ENCODE assay signal across 8 mouse cellular contexts in genomic region chr17:25221821-25222503, GRCm38 (mm10). TPM values are rescaled to one million over a fixed set of nuclear protein-coding genes. Genes with fewer than 3 reads are reported as not detected.
DNase-seq lines count a peak whose midpoint lies in the region; ATAC-seq and TF ChIP-seq lines count a peak whose summit lies in the region.

No protein-coding gene starts in this region.

- DNase-seq in ZHBTc4 (ENCODE audit: low read depth, low spot score) = peak; percentile 84
- DNase-seq in cerebellum, postnatal 4 days (ENCODE audit: low spot score in 2 of 2) = peak; percentile 42 to 43
- DNase-seq in kidney, postnatal 14 days = peak; percentile 82
- DNase-seq in urinary bladder, postnatal 25 days (ENCODE audit: low spot score) = peak; percentile 63

- H3K4me2 ChIP-seq in heart, embryonic 15.5 days = peak overlapping the region; percentile 85
- peak overlapping the region; percentile 77 for H3K4me2 ChIP-seq in lung, embryonic 15.5 days

- ATAC-seq in heart, embryonic 15.5 days (replicated peaks; ENCODE audit: insufficient number of reproducible peaks, insufficient read depth, low FRiP score, low read depth) = peak; percentile 80
- ATAC-seq in lung, embryonic 15.5 days (ENCODE audit: borderline replicate concordance, extremely low read depth, low FRiP score, low TSS enrichment) = peak; percentile 85

- H3K79me3 ChIP-seq in C2C12 (ENCODE audit: low read depth) = no peaks in the 10 kb centered on the region

- H3K79me2 ChIP-seq in C2C12 (ENCODE audit: control insufficient read depth, insufficient read depth) = no peaks in the 10 kb centered on the region

- H3K9me3 ChIP-seq in heart, embryonic 15.5 days (replicated peaks) = no peaks in the 10 kb centered on the region
- H3K9me3 ChIP-seq in lung, embryonic 15.5 days = no peaks in the 10 kb centered on the region

- no peak overlapping the region for H3ac ChIP-seq in C2C12 (ENCODE audit: control insufficient read depth, insufficient read length, low read depth)

- peaks cover 12% of the 10 kb centered on the region for H3K4me1 ChIP-seq in heart, embryonic 15.5 days (replicated peaks)
- H3K4me1 ChIP-seq in lung, embryonic 15.5 days = no peaks in the 10 kb centered on the region; the same call in 1 of the 2 replicates
- H3K4me1 ChIP-seq in olfactory bulb, adult 2 months (ENCODE audit: control insufficient read depth, insufficient read depth, low read length) = peaks cover 15% of the 10 kb centered on the region

- peak overlapping the region; percentile 15; the same call in 1 of the 2 replicates for H3K27ac ChIP-seq in heart, embryonic 15.5 days
- no peak overlapping the region for H3K27ac ChIP-seq in lung, embryonic 15.5 days
- peak overlapping the region; percentile 74 for H3K27ac ChIP-seq in olfactory bulb, adult 2 months (ENCODE audit: insufficient read depth, low read depth, low read length)

- no peaks in the 10 kb centered on the region for H3K36me3 ChIP-seq in C2C12 (ENCODE audit: control insufficient read depth, insufficient read depth)
- H3K36me3 ChIP-seq in heart, embryonic 15.5 days = peaks cover 24% of the 10 kb centered on the region
- H3K36me3 ChIP-seq in lung, embryonic 15.5 days = peaks cover 18% of the 10 kb centered on the region; the same call in 1 of the 2 replicates

- 2% methylated on average over 26 of the region's 30 CpGs for WGBS in heart, embryonic 15.5 days
- WGBS in lung, embryonic 15.5 days = 3% methylated on average over 23 of the region's 30 CpGs
- WGBS in olfactory bulb, adult 2 months = 1% methylated on average over 27 of the region's 30 CpGs

- TF ChIP-seq POLR2A in olfactory bulb, adult 2 months (IDR thresholded peaks at IDR 0.05; ENCODE audit: insufficient read depth, low read depth, low read length) = no peak

- TF ChIP-seq CTCF in C2C12 (IDR thresholded peaks at IDR 0.05; ENCODE audit: control insufficient read depth, insufficient read depth, insufficient read length) = no peak
- no peak for TF ChIP-seq CTCF in olfactory bulb, adult 2 months (IDR thresholded peaks at IDR 0.05; ENCODE audit: insufficient read depth, low read depth, low read length)

- H3K27me3 ChIP-seq in C2C12 (ENCODE audit: control insufficient read depth, insufficient read depth, insufficient read length) = no peaks in the 10 kb centered on the region
- no peaks in the 10 kb centered on the region for H3K27me3 ChIP-seq in heart, embryonic 15.5 days
- no peaks in the 10 kb centered on the region for H3K27me3 ChIP-seq in lung, embryonic 15.5 days

- H3K4me3 ChIP-seq in C2C12 (ENCODE audit: insufficient read depth, poor library complexity, severe bottlenecking) = peak overlapping the region; percentile 14
- H3K4me3 ChIP-seq in heart, embryonic 15.5 days = peak overlapping the region; percentile 50
- peak overlapping the region; percentile 41 for H3K4me3 ChIP-seq in lung, embryonic 15.5 days
- H3K4me3 ChIP-seq in olfactory bulb, adult 2 months (ENCODE audit: insufficient read depth, low read depth, low read length) = peak overlapping the region; percentile 47

- H3K9ac ChIP-seq in heart, embryonic 15.5 days = peak overlapping the region; percentile 55
- H3K9ac ChIP-seq in lung, embryonic 15.5 days = peak overlapping the region; percentile 36; the same call in 1 of the 2 replicates

TF ChIP-seq in C2C12, 6 proteins besides CTCF, POLR2A, EP300 and RAD21:
- TF ChIP-seq MAX (IDR thresholded peaks at IDR 0.05) (no peak), FOSL1 (IDR thresholded peaks at IDR 0.05; ENCODE audit: insufficient read depth, low read length, poor library complexity, severe bottlenecking) (no peak), MYOG (IDR thresholded peaks at IDR 0.05; ENCODE audit: control insufficient read depth, extremely low read depth, insufficient read length) (no peak), MYOD1 (IDR thresholded peaks at IDR 0.05; ENCODE audit: control insufficient read depth, insufficient read length, low read depth) (no peak), USF1 (IDR thresholded peaks at IDR 0.05; ENCODE audit: low read depth) (no peak), CEBPB (IDR thresholded peaks at IDR 0.05; ENCODE audit: low read depth) (no peak)

RNA-seq across cellular contexts. Expression of gene Gnptg, which starts 18.0 kb away (rescaled TPM):
- 22.7 TPM for polyA plus RNA-seq in C2C12 (2012; fragmentation: generic; extraction: Trizol)
- polyA plus RNA-seq in heart, embryonic 15.5 days (2015; fragmentation: Nextera tagmentation; extraction: Ambion mirVana) = 20.4 and 27.1 TPM in 2 replicates
- polyA plus RNA-seq in lung, embryonic 15.5 days (2015; fragmentation: Nextera tagmentation; extraction: Ambion mirVana) = 43.3 and 47.2 TPM in 2 replicates
- not detected in 2 replicates for polyA plus RNA-seq in olfactory bulb, adult 2 months (2012; ENCODE audit: insufficient read depth, insufficient read length, low replicate concordance, missing spikeins)

RNA-seq across cellular contexts. Expression of gene Tsr3, which starts 18.0 kb away (rescaled TPM):
- polyA plus RNA-seq in C2C12 (2012; fragmentation: generic; extraction: Trizol) = 39.3 TPM
- polyA plus RNA-seq in heart, embryonic 15.5 days (2015; fragmentation: Nextera tagmentation; extraction: Ambion mirVana) = 24.7 and 31.2 TPM in 2 replicates
- 45.9 and 46.4 TPM in 2 replicates for polyA plus RNA-seq in lung, embryonic 15.5 days (2015; fragmentation: Nextera tagmentation; extraction: Ambion mirVana)
- not detected in 2 replicates for polyA plus RNA-seq in olfactory bulb, adult 2 months (2012; ENCODE audit: insufficient read depth, insufficient read length, low replicate concordance, missing spikeins)

RNA-seq across cellular contexts. Expression of gene Unkl, which starts 33.8 kb away (rescaled TPM):
- 1.8 TPM for polyA plus RNA-seq in C2C12 (2012; fragmentation: generic; extraction: Trizol)
- 4.6 and 5.3 TPM in 2 replicates for polyA plus RNA-seq in heart, embryonic 15.5 days (2015; fragmentation: Nextera tagmentation; extraction: Ambion mirVana)
- polyA plus RNA-seq in lung, embryonic 15.5 days (2015; fragmentation: Nextera tagmentation; extraction: Ambion mirVana) = 8.6 and 8.8 TPM in 2 replicates
- polyA plus RNA-seq in olfactory bulb, adult 2 months (2012; ENCODE audit: insufficient read depth, insufficient read length, low replicate concordance, missing spikeins) = not detected in 2 replicates

RNA-seq across cellular contexts. Expression of gene Baiap3, which starts 34.2 kb away (rescaled TPM):
- polyA plus RNA-seq in C2C12 (2012; fragmentation: generic; extraction: Trizol) = 0.16 TPM
- polyA plus RNA-seq in heart, embryonic 15.5 days (2015; fragmentation: Nextera tagmentation; extraction: Ambion mirVana) = 0.34 and 1.7 TPM in 2 replicates
- 0.91 and 1.2 TPM in 2 replicates for polyA plus RNA-seq in lung, embryonic 15.5 days (2015; fragmentation: Nextera tagmentation; extraction: Ambion mirVana)
- not detected in 2 replicates for polyA plus RNA-seq in olfactory bulb, adult 2 months (2012; ENCODE audit: insufficient read depth, insufficient read length, low replicate concordance, missing spikeins)

RNA-seq across cellular contexts. Expression of gene BC003965, which starts 37.6 kb away (rescaled TPM):
- 14.3 TPM for polyA plus RNA-seq in C2C12 (2012; fragmentation: generic; extraction: Trizol)
- 23.7 and 24.4 TPM in 2 replicates for polyA plus RNA-seq in heart, embryonic 15.5 days (2015; fragmentation: Nextera tagmentation; extraction: Ambion mirVana)
- 32.1 and 33.0 TPM in 2 replicates for polyA plus RNA-seq in lung, embryonic 15.5 days (2015; fragmentation: Nextera tagmentation; extraction: Ambion mirVana)
- not detected in 2 replicates for polyA plus RNA-seq in olfactory bulb, adult 2 months (2012; ENCODE audit: insufficient read depth, insufficient read length, low replicate concordance, missing spikeins)

Comparison
In these comparisons a context has a peak if more than half of its experiments do, and no peak if none do; other contexts are left out.
1. RNA of gene Gnptg, which starts 18.0 kb away (polyA plus RNA-seq): 43.3 to 47.2 TPM in lung, embryonic 15.5 days, 22.7 TPM in C2C12 (single experiment) and 20.4 to 27.1 TPM in heart, embryonic 15.5 days; not detected in olfactory bulb, adult 2 months; every median in the first group is over 10 times any median in the second.
2. RNA of gene Tsr3, which starts 18.0 kb away (polyA plus RNA-seq): 45.9 to 46.4 TPM in lung, embryonic 15.5 days, 39.3 TPM in C2C12 (single experiment) and 24.7 to 31.2 TPM in heart, embryonic 15.5 days; not detected in olfactory bulb, adult 2 months; every median in the first group is over 10 times any median in the second.
3. RNA of gene Unkl, which starts 33.8 kb away (polyA plus RNA-seq): not detected in olfactory bulb, adult 2 months; 8.6 to 8.8 TPM in lung, embryonic 15.5 days, 4.6 to 5.3 TPM in heart, embryonic 15.5 days and 1.8 TPM in C2C12 (single experiment); every median in the first group is over 10 times any median in the second.
4. Peak in every context shown above with its lines, with median percentiles within 50 percentile points of each other: H3K4me3 ChIP-seq and DNase-seq.